Mouse (Mus musculus) CH12.LX (cell line): ENCODE measurements around the gene Rtkn2.

Experiments used
- CHD1 ChIP-seq: IDR thresholded peaks from 2 replicates; pipeline ENCODE4 v1.6.1; 2012; ENCODE audit warnings: low read depth, low read length, improper control_type of control experiment, inconsistent platforms
- CTCF ChIP-seq, 2 experiments: IDR thresholded peaks in 1 of 2; conservative IDR thresholded peaks in 1 of 2; 2 replicates each; pipeline ENCODE4 v1.5.1; 2011 to 2012; ENCODE audit warnings: low read depth in 2 of 2, low read length in 2 of 2, improper control_type of control experiment in 1 of 2, inconsistent platforms in 1 of 2, mild to moderate bottlenecking in 1 of 2, moderate library complexity in 1 of 2
- MAFK ChIP-seq: IDR thresholded peaks from 2 replicates; pipeline ENCODE4 v1.6.1; 2011; ENCODE audit warnings: low read length, improper control_type of control experiment; ENCODE audit not compliant: insufficient replicate concordance
- MYC ChIP-seq: IDR thresholded peaks from 2 replicates; pipeline ENCODE4 v1.6.1; 2011; ENCODE audit warnings: low read depth, mild to moderate bottlenecking, improper control_type of control experiment, low read length

GRCm38 (mm10) chr10:68029081-68029626 is 49.8 kb downstream of the Rtkn2 start:
- TF ChIP-seq MAFK (no peak), MYC (no peak), CTCF (conservative IDR thresholded peaks at IDR 0.05 in 1 of 2, IDR thresholded peaks at IDR 0.05 in 1 of 2; ENCODE audit: low read depth in 2 of 2, low read length in 2 of 2) (no peak), CHD1 (no peak)
